Mouse (Mus musculus): ENCODE results near the gene Adap1.

DNA sequence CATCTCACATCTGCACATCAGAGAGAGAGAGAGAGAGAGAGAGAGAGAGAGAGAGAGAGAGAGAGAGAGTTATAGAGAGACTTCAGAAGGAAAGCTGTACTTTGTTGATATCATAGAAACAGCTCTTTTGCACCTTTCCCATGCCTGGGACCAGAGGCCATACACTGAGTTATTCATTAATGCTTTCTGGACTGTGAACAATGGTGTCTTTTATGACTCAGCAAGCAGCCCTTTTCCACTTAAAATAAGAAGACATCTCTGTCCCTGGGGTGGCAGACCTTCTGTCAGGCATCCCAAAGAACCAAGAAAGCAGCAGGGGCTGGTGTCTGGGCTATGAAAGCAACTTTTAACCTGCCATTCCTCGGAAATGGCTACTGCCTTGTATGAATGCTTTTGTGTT is 21.8 kb upstream of the Adap1 start:
- TF ChIP-seq EP300 (optimal IDR thresholded peaks at IDR 0.05) = no peak
- TF ChIP-seq CTCF (IDR thresholded peaks at IDR 0.05; ENCODE audit: low read depth) = no peak

All from stomach, postnatal 0 days (tissue).